Mouse (Mus musculus) embryo, embryonic 9.5 days (tissue): Measurements from ENCODE around the gene Vwa5a.

Experiments used
- DNase-seq: peaks from one replicate; pipeline ENCODE4 v3.0.0-alpha.2; 2017; ENCODE audit errors: extremely low spot score

Gene Vwa5a

GRCm38 (mm10) chr9:38718102-38718501 is at the start of gene Vwa5a:
Vwa5a (plus strand) TSS chr9:38718268.
- DNase-seq, result peak; percentile 10

DNA sequence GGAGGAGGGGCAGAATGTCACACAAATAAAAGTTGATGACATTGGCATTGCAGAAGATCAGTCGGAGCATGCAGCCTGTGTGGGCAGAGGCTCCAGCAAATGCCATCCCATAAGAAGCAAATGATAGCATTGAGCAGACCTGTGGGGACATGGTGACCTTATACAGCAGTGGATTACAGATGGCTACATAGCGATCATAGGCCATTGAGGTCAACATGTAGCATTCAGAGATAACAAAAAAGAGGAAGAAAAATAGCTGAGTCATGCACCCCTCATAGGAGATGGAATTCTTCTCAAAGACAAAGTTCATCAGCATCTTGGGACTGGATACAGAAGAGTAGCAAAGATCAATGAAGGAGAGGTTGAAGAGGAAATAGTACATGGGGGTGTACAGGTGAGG is 45.2 kb upstream of the Vwa5a start:
- DNase-seq, result no peak

- DNase-seq, result no peak
These were observed 43.6 kb upstream of the Vwa5a start, which contains the start of gene Olfr918 for GRCm38 (mm10) chr9:38674501-38674900. Olfr918 (minus strand) TSS chr9:38674601.

DNA sequence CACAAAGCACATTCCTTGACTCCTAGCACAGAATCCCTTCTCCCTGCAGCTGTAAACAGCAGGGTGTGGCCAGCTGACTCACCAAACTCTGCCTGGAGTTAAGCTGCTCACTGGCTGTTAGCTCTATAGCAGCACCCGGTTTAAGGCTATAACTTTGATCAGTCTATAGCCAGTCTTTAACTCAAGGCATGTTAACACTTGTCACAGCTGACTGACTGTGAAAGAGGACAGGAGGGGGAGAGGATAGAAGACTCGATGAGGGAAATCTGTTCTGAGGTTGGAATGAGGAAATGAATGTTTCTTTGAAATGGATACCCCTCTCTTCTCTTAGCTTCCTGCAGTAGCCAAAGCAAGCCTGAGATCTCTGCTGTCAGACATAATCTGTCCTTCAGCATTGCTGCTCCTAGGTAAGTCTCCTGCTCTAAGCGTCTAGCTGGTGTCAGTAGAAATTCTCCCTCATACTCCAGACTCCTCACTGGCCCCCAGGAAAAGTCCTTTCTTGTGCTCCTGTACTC is 916 bp downstream of the Vwa5a start:
- peak; percentile 14 for DNase-seq

- DNase-seq, result no peak
These were observed 6.0 kb downstream of the Vwa5a start for GRCm38 (mm10) chr9:38724044-38724443.

- no peak for DNase-seq
These were observed 10.2 kb downstream of the Vwa5a start for GRCm38 (mm10) chr9:38728218-38728617.

DNA sequence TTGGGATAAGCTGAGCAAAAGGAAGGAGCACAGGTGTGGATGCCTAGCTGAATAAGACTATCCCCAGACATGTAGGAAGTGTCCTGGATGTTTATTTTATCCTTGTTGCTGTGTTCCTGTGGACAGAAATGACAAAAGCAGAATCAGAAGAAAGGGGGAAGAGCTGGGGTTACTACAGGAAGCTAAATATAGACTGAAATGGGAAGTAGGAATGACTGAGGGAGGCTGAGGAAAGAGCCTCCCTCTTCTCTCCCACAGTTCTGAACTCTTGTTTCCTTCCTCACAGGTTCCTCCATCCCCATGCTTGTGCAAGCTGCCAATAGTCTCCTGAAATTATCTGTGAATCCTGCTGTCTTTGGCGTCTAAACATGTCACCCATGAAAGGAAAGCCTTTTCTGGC is 23.3 kb downstream of the Vwa5a start:
- DNase-seq, result no peak

DNA sequence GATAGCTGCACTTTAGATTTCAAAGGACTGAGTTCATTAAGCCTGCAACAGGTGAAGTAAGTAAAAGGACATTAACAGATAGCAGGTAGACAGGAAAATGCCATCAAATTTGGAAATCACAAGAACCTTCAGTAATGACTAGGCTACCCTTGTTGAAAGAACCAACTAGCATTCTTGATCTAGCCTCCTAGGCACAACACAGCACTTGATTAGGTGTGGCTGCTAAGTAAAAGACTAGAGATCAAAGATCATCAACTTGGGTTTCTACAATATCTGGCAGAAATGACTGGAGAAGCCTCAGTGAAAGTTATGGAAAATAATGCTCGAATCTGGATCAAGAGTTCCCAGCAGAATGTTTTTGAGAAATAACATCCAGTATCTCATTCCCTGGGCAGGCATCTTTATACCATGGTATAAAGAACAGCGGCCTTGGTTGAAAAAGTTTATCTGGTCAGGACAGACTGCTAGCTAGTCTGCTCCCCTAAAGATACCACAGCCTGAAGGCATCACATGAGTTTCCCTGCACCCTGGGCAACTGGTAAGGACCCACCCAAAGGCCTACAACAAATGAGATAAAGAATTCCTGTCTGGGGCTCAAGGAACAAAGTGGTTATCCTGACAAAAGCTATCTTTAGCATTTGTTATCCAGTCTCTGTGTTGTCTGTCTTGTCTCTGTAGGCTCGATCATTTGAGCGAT is 26.7 kb downstream of the Vwa5a start:
- no peak for DNase-seq

- DNase-seq, result no peak
These were observed 33.9 kb downstream of the Vwa5a start, which contains the start of gene Olfr920 for GRCm38 (mm10) chr9:38751999-38752398. Olfr920 (plus strand) TSS chr9:38752299.

DNA sequence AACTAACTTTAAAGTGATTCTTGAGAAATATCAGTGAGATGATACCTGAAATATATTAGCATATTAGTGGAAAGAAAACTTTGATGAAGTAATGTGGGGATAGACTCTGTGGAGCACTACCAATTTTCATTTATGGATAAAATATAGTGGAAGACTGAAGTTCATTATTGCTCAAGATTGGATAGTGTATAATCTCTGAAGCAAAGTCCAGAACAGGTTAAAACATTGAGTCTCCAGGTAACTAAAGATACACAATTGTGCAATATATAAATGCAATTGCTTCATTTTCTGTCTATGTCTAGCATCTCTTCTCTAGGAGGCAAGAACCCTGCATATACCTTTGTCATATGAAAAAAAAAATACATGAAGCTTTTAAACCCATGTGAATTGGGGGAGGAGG is 54.7 kb downstream of the Vwa5a start, which contains the start of gene Olfr921:
Gene Olfr921 (plus strand): TSS at position 301 of the 400 bp plus-strand sequence.
- no peak for DNase-seq

GRCm38 (mm10) chr9:38792689-38793088 is 74.6 kb downstream of the Vwa5a start:
- DNase-seq, result no peak
